ENCODE assay signal across 7 mouse cellular contexts in genomic region chr9:96889345-96890021, GRCm38 (mm10). TPM values are rescaled to one million over a fixed set of nuclear protein-coding genes. Genes with fewer than 3 reads are reported as not detected.
A peak's percentile ranks its signal among the peaks of the same experiment; 100 is the strongest.
DNase-seq lines count a peak whose midpoint lies in the region; ATAC-seq and TF ChIP-seq lines count a peak whose summit lies in the region.

No protein-coding gene starts in this region.

- H3K9ac ChIP-seq in embryonic facial prominence, embryonic 11.5 days (replicated peaks; ENCODE audit: low read length): peak overlapping the region; percentile 86
- H3K9ac ChIP-seq in heart, adult 2 months (ENCODE audit: low read depth, low read length): peak overlapping the region; percentile 84
- peak overlapping the region; percentile 89 for H3K9ac ChIP-seq in limb, embryonic 14.5 days (ENCODE audit: low read depth, low read length, severe bottlenecking)
- H3K9ac ChIP-seq in midbrain, embryonic 16.5 days (ENCODE audit: low read depth, low read length): peak overlapping the region; percentile 83

- no peaks in the 10 kb centered on the region for H3K36me3 ChIP-seq in embryonic facial prominence, embryonic 11.5 days (replicated peaks; ENCODE audit: control insufficient read depth, insufficient read depth, low read depth, low read length)
- H3K36me3 ChIP-seq in heart, adult 2 months (ENCODE audit: control insufficient read depth, insufficient read depth, low read length): no peaks in the 10 kb centered on the region
- H3K36me3 ChIP-seq in kidney, adult 2 months (ENCODE audit: control insufficient read depth, insufficient read depth, low read length): no peaks in the 10 kb centered on the region
- H3K36me3 ChIP-seq in limb, embryonic 14.5 days (ENCODE audit: control insufficient read depth, insufficient read depth, low read length): no peaks in the 10 kb centered on the region
- H3K36me3 ChIP-seq in midbrain, embryonic 16.5 days (ENCODE audit: control insufficient read depth, insufficient read depth, low read length): no peaks in the 10 kb centered on the region
- no peaks in the 10 kb centered on the region for H3K36me3 ChIP-seq in spleen, adult 2 months (ENCODE audit: control insufficient read depth, insufficient read depth, low read length)

- peaks cover 2% of the 10 kb centered on the region; the same call in 1 of the 2 replicates for H3K27me3 ChIP-seq in embryonic facial prominence, embryonic 11.5 days (ENCODE audit: control insufficient read depth, insufficient read depth, low read length)
- no peaks in the 10 kb centered on the region for H3K27me3 ChIP-seq in heart, adult 2 months (ENCODE audit: control insufficient read depth, insufficient read depth, low read length)
- H3K27me3 ChIP-seq in kidney, adult 2 months (replicated peaks; ENCODE audit: control insufficient read depth, insufficient read depth, low read length): no peaks in the 10 kb centered on the region
- H3K27me3 ChIP-seq in limb, embryonic 14.5 days (ENCODE audit: control insufficient read depth, insufficient read depth, low read length): no peaks in the 10 kb centered on the region
- H3K27me3 ChIP-seq in midbrain, embryonic 16.5 days (ENCODE audit: control insufficient read depth, insufficient read depth, low read depth, low read length): no peaks in the 10 kb centered on the region
- H3K27me3 ChIP-seq in spleen, adult 2 months (ENCODE audit: control insufficient read depth, insufficient read depth, low read length): no peaks in the 10 kb centered on the region

- TF ChIP-seq EP300 in heart, adult 2 months (IDR thresholded peaks at IDR 0.05; ENCODE audit: insufficient read depth, low read depth, low read length): no peak

- no peaks in the 10 kb centered on the region for H3K9me3 ChIP-seq in embryonic facial prominence, embryonic 11.5 days (replicated peaks; ENCODE audit: control insufficient read depth, low read length)
- no peaks in the 10 kb centered on the region for H3K9me3 ChIP-seq in limb, embryonic 14.5 days (ENCODE audit: control insufficient read depth, low read length)
- H3K9me3 ChIP-seq in midbrain, embryonic 16.5 days (replicated peaks; ENCODE audit: control insufficient read depth, low read length, poor library complexity, severe bottlenecking): no peaks in the 10 kb centered on the region

- TF ChIP-seq POLR2A in heart, adult 2 months (IDR thresholded peaks at IDR 0.05; ENCODE audit: insufficient read depth, low read depth, low read length): peak; percentile 57; the same call in 1 of the 2 replicates
- TF ChIP-seq POLR2A in kidney, adult 2 months (IDR thresholded peaks at IDR 0.05; ENCODE audit: low read depth, low read length): no peak
- peak; percentile 66; the same call in 1 of the 2 replicates for TF ChIP-seq POLR2A in limb, embryonic 14.5 days (IDR thresholded peaks at IDR 0.05; ENCODE audit: borderline replicate concordance, extremely low read depth, insufficient read depth, insufficient read length)
- TF ChIP-seq POLR2A in spleen, adult 2 months (IDR thresholded peaks at IDR 0.05; ENCODE audit: low read depth, low read length): no peak

- peak overlapping the region; percentile 65 for H3K4me3 ChIP-seq in embryonic facial prominence, embryonic 11.5 days (ENCODE audit: low read depth, low read length)
- H3K4me3 ChIP-seq in heart, adult 2 months: peak overlapping the region; percentile 58
- H3K4me3 ChIP-seq in kidney, adult 2 months (ENCODE audit: insufficient read depth, low read depth, low read length): peak overlapping the region; percentile 79
- H3K4me3 ChIP-seq in limb, embryonic 14.5 days (replicated peaks; ENCODE audit: low read length): peak overlapping the region; percentile 68
- H3K4me3 ChIP-seq in midbrain, embryonic 16.5 days (ENCODE audit: low read depth, low read length): peak overlapping the region; percentile 74
- H3K4me3 ChIP-seq in spleen, adult 2 months (ENCODE audit: extremely low read depth, insufficient read depth, insufficient read length): peak overlapping the region; percentile 63

- intact Hi-C loops in heart, adult 2 months (cut with DNase I): loop anchor here (1.0 kb wide), 1 partner anchor 50 kb away; no protein-coding TSS in a partner anchor

- peaks cover 3% of the 10 kb centered on the region for H3K4me1 ChIP-seq in embryonic facial prominence, embryonic 11.5 days (ENCODE audit: control insufficient read depth, insufficient read depth, low read length)
- H3K4me1 ChIP-seq in heart, adult 2 months (ENCODE audit: control insufficient read depth, insufficient read depth, low read length): no peaks in the 10 kb centered on the region
- H3K4me1 ChIP-seq in kidney, adult 2 months (ENCODE audit: control insufficient read depth, insufficient read depth, low read length): peaks cover 7% of the 10 kb centered on the region; the same call in 1 of the 2 replicates
- H3K4me1 ChIP-seq in limb, embryonic 14.5 days (ENCODE audit: control insufficient read depth, insufficient read depth, low read length): peaks cover 12% of the 10 kb centered on the region
- H3K4me1 ChIP-seq in midbrain, embryonic 16.5 days (ENCODE audit: control insufficient read depth, insufficient read depth, low read length): peaks cover 35% of the 10 kb centered on the region
- H3K4me1 ChIP-seq in spleen, adult 2 months (ENCODE audit: control insufficient read depth, insufficient read depth, insufficient read length): peaks cover 7% of the 10 kb centered on the region

- H3K79me2 ChIP-seq in heart, adult 2 months (replicated peaks; ENCODE audit: control insufficient read depth, insufficient read depth, low read length): no peaks in the 10 kb centered on the region

- peak; percentile 86 for TF ChIP-seq CTCF in heart, adult 2 months (IDR thresholded peaks at IDR 0.05)
- peak; percentile 48 for TF ChIP-seq CTCF in kidney, adult 2 months (conservative IDR thresholded peaks at IDR 0.05; ENCODE audit: insufficient read depth, insufficient read length, low read depth, low read length)
- peak; percentile 68 for TF ChIP-seq CTCF in spleen, adult 2 months (IDR thresholded peaks at IDR 0.05; ENCODE audit: extremely low read depth, insufficient read depth, insufficient read length, insufficient replicate concordance)

- DNase-seq in adrenal gland, postnatal 25 days: peak; percentile 93
- peak; percentile 90 for DNase-seq in embryonic facial prominence, embryonic 11.5 days (ENCODE audit: low spot score)
- DNase-seq in heart, adult 2 months: peak; percentile 87 to 89
- DNase-seq in kidney, adult 2 months: peak; percentile 86
- DNase-seq in limb, embryonic 14.5 days (ENCODE audit: low spot score): peak; percentile 73
- DNase-seq in spleen, adult 2 months (ENCODE audit: low read depth in 1 of 2, low spot score in 2 of 2): peak; percentile 53 to 63

- peak; percentile 74 for ATAC-seq in embryonic facial prominence, embryonic 11.5 days (replicated peaks; ENCODE audit: insufficient number of reproducible peaks, low FRiP score, low TSS enrichment, low read depth)
- peak; percentile 92 for ATAC-seq in limb, embryonic 14.5 days (ENCODE audit: low FRiP score, low read depth)
- ATAC-seq in midbrain, embryonic 16.5 days: peak; percentile 83

- H3K4me2 ChIP-seq in embryonic facial prominence, embryonic 11.5 days (ENCODE audit: low read depth, low read length): peak overlapping the region; percentile 95
- H3K4me2 ChIP-seq in limb, embryonic 14.5 days (replicated peaks; ENCODE audit: low read depth, low read length, severe bottlenecking): peak overlapping the region; percentile 97
- H3K4me2 ChIP-seq in midbrain, embryonic 16.5 days (ENCODE audit: low read length): peak overlapping the region; percentile 92

- under 1% methylated on average over 66 of the region's 66 CpGs for WGBS in embryonic facial prominence, embryonic 11.5 days
- 1% methylated on average over 66 of the region's 66 CpGs for WGBS in heart, adult 2 months
- 1% methylated on average over 66 of the region's 66 CpGs for WGBS in kidney, adult 2 months
- WGBS in limb, embryonic 14.5 days: under 1% methylated on average over 49 of the region's 66 CpGs
- under 1% methylated on average over 66 of the region's 66 CpGs for WGBS in midbrain, embryonic 16.5 days
- under 1% methylated on average over 66 of the region's 66 CpGs for WGBS in spleen, adult 2 months

- no peak overlapping the region; the same call in 1 of the 2 replicates for H3K27ac ChIP-seq in embryonic facial prominence, embryonic 11.5 days (replicated peaks; ENCODE audit: low read depth, low read length)
- H3K27ac ChIP-seq in heart, adult 2 months: peak overlapping the region; percentile 82
- peak overlapping the region; percentile 81 for H3K27ac ChIP-seq in kidney, adult 2 months (ENCODE audit: insufficient read depth, low read depth, low read length)
- H3K27ac ChIP-seq in limb, embryonic 14.5 days (replicated peaks; ENCODE audit: low read depth, low read length): no peak overlapping the region
- peak overlapping the region; percentile 66 for H3K27ac ChIP-seq in midbrain, embryonic 16.5 days (ENCODE audit: low read length)
- H3K27ac ChIP-seq in spleen, adult 2 months (ENCODE audit: insufficient read depth, low read length): peak overlapping the region; percentile 89

RNA-seq across cellular contexts. Expression of gene Pxylp1, which starts 3.0 kb away (rescaled TPM):
- total RNA-seq in adrenal gland, postnatal 25 days (2021): 7.8 and 13.1 TPM in 2 replicates
- 22.7 and 26.7 TPM in 2 replicates for polyA plus RNA-seq in embryonic facial prominence, embryonic 11.5 days (2014; fragmentation: Nextera tagmentation; extraction: Ambion mirVana)
- total RNA-seq in heart, adult 2 months (2021): 10 to 100 TPM; 16.3 to 16.9 TPM
- 6.5 and 9.5 TPM in 2 replicates for polyA plus RNA-seq in heart, adult 2 months (2012; rRNA removed)
- polyA plus RNA-seq in kidney, adult 2 months (2012; rRNA removed): 7.6 and 10.7 TPM in 2 replicates
- polyA plus RNA-seq in limb, embryonic 14.5 days (2012; rRNA removed): 26.0 and 29.7 TPM in 2 replicates
- 27.7 and 29.3 TPM in 2 replicates for polyA plus RNA-seq in limb, embryonic 14.5 days (2014; fragmentation: Nextera tagmentation; extraction: Ambion mirVana)
- 39.3 and 47.8 TPM in 2 replicates for polyA plus RNA-seq in midbrain, embryonic 16.5 days (2015; fragmentation: Nextera tagmentation; extraction: Ambion mirVana)
- 3.4 and 4.7 TPM in 2 replicates for polyA plus RNA-seq in spleen, adult 2 months (2012; rRNA removed)

Comparison
In these comparisons a context has a peak if more than half of its experiments do, and no peak if none do; other contexts are left out.
1. H3K27ac ChIP-seq: peak in heart, adult 2 months (single experiment), kidney, adult 2 months (single experiment), midbrain, embryonic 16.5 days (single experiment) and spleen, adult 2 months (single experiment); none in embryonic facial prominence, embryonic 11.5 days (single experiment) and limb, embryonic 14.5 days (single experiment).
2. POLR2A ChIP-seq: peak in heart, adult 2 months (single experiment) and limb, embryonic 14.5 days (single experiment); none in kidney, adult 2 months (single experiment) and spleen, adult 2 months (single experiment).
3. Peak in every context shown above with its lines, with median percentiles within 50 percentile points of each other: DNase-seq, ATAC-seq, H3K4me2 ChIP-seq, H3K4me3 ChIP-seq, H3K9ac ChIP-seq and CTCF ChIP-seq.